Mouse (Mus musculus) bone marrow macrophage, adult 2 months (primary cell): Measurements from ENCODE around the gene Pth.

Source experiments
- CTCF ChIP-seq: IDR thresholded peaks from 2 replicates; pipeline ENCODE4 v1.5.1; 2012; ENCODE audit warnings: low read depth, mild to moderate bottlenecking, low read length, moderate library complexity
- POLR2A ChIP-seq: IDR thresholded peaks from 2 replicates; pipeline ENCODE4 v1.6.1; 2012; ENCODE audit warnings: mild to moderate bottlenecking, low read depth, low read length, borderline replicate concordance

GRCm38 (mm10) chr7:113419070-113419782 is 30.9 kb upstream of the Pth start:
- no peak for TF ChIP-seq CTCF
- TF ChIP-seq POLR2A, result no peak
